Mouse (Mus musculus) urinary bladder, postnatal 14 days (tissue): ENCODE measurements at regions not wholly inside any gene's neighbourhood (a gene's known extent, or its start where the extent isn't known, plus 50 kb on each side); places are given as distances from the start of the nearest gene placed in this dataset.

Source experiments
- DNase-seq: peaks from one replicate; pipeline ENCODE4 v3.0.0; 2021; ENCODE audit warnings: low spot score

DNA sequence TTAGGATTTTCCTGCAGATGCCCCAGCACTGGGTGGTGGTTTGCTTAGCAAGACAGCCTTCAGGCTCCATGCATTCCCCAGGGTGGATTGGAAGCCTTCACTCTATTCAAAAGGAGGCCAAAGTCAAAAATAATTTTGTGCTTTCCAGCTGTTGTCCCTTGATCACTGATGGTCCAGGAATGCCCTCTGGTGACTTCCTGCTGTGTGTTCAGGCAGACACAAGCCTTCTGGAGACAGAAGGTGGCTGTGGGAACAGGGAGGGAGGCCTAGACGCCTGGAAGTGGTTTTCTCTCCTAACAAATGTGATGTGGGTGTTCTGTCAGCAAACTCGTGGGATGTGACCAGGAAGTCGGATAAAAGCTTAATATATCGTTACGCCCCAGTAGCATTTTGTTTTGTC is 81.3 kb downstream of the Atp6ap1l start:
- no peak for DNase-seq

DNA sequence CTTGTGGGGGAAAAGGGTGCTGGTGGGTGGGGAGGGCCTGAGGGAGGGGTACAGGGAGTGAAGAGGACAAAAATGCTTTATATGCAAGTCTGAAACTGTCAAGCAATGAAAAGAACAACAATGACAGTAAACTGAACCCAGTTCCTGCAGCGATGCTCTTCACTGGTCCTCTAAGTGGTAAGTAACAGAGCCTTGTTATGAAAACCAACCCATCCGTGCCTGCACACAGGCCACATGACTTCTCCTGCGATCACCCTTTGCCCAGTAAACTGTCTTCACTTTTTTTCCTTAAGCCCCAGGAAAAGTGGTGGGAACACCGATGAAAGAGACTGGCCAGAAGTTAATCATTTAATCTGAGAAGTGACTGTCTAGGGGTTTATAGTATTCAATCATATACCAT is 83.3 kb downstream of the Atp6ap1l start:
- no peak for DNase-seq

DNA sequence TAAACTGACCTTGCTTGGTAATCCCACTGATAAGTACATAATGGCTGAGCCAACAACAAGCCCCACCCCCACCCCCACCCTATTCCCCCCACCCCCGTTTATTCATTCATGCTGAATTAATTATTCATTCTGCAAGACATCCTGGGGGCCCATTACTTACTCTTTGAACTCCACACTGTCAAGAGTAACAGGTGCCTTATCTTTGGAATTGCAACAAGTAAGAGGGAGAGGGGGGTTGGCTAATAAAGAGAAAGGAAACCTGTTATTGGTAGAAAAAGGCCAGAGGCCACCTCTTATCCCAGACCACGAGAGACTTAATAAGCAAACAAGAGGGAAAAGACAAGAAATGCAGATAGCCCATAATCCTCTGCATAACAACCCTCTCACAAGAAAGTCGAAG is 84.7 kb downstream of the Atp6ap1l start:
- no peak for DNase-seq

DNA sequence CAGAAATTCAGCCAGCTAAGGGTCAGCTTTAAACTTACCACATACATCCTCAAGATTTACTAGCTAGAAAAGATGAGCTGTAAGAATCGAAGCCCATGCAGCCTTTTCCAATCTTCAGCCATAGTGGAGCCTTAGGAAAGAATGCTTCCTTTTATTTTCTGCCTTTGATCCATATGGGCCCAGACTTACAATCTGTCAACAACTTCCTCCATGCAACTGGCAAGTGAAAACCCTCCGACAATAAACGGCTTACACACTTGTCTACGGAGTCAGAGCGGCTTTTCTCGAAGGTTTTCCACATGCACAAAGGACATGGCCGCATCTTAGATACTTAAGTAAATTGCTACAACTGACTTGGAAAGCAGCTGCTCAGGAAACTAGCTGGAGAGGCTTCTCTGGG is 85.2 kb downstream of the Atp6ap1l start:
- DNase-seq, result no peak

DNA sequence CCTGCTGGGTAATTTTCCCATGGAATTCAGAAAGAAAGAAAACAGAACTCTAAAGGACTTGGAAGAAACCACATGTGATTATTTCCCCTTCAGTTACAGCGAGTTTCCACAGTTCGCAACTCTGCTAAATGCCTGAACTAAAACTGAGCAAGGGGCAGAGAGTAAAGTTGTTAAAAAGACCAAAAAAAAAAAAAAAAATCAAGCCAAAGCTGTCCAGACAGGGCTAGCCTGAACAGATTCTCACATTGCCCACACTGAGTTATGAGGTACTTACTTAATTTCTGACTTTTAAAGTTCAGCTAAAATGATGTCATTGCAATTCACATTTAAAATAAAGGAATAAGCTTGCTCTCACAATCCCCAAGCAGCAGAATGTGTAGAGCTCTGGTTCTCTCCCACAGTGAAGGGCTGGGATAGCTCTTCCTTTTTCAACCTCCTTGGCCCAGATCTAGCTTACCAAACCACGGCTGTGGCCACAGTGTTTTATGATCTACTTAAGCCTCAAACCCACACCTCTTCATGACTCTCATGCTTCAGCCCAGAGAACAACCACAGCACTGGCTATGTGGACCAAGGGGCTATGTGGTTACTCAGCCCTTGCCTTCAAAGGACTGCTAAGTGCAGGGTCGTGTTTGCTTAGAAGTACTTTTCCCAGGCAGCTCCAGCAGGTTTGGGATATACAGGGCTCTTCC is 90.8 kb downstream of the Atp6ap1l start:
- DNase-seq, result no peak

DNA sequence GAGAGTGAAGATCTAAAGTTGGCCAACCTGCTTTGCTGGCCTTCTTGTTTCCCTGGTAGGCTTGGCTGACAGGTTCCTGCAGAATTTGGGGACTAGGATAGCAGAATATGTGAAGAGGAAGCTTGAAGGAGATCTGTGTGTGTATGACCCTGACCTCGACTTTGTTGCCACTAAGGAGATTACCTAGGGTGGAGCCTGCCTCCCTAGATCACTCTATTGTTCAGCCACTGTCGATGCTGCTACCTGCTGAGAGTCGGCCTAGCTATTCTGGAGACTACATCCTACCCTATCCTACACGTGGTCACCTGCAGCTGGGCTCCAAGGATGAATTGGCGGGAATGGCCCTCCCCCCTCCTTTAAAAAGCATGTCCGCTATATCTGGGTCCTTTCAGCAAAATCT is 95.1 kb downstream of the Atp6ap1l start:
- DNase-seq, result no peak

DNA sequence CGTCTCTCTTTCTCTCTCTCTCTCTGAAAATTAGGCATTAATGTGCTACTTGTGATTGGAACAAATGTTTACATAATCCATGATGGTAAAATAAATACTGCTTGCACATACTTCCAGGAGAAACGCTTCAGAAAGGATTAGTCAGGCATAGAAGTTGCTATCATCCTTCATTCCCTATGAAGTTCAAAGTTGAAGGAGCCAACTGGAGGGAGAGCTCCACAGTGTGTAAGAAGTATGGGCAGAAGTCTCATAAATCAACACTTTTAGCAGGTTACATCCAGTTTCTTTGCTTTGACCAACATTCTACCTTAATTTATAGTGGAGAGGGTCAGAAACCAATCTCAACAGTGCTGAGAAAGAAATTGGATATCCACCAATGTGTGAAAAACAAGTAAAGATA is 105.5 kb downstream of the Atp6ap1l start:
- DNase-seq, result no peak

DNA sequence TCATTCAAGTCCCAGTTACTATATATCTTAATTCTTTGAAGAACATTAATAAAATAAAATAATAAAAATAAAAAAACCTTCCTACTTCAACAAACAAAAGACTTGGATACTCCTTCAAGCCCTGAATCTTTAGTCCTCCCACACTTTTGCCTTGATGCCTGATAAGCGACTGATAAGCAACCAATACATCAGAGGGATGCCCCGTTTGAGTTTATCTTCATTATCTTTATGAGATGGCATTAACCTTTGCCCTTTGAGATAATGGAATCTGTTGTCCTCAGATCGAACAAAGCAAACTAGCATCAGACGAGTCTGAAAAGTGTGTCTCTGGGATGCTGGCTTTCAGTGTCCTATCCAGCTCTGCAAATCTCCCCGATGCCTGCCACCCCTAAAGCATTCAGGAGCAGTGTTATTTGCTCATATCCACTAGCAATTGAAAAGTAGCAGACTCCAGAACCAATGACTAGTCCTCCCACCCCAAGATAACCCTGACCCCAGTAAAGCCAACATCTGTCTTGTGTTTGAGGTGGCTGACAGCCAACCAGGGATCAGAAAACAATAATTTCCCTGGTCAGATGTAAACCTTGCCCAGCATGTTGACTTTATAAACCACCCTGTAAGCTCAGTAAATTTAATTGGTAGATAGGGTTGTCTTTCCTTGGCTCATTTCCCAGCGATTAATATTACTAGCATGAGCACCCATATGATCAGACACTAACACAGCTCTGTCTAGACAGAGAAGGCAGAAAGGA is 106.2 kb downstream of the Atp6ap1l start:
- peak; percentile 8 for DNase-seq

DNA sequence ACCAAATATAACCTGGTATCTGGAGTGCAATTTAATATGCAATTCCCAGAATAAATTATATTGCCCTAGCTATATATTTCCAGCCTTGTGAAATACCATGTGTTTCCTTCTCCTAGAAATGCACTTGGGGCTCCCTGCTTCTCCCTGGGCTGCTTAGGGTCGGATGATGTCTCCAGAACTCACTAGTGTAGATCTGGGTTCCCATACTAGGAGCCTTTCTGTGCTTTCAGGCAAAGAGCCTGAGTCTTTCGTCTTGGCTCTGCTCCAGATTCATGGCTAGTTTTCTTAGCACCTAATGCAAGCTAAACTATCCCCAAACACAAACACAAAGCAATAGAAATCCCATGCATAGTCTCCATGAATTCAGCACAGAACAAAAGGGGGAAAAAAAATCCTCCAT is 106.8 kb downstream of the Atp6ap1l start:
- DNase-seq, result no peak

DNA sequence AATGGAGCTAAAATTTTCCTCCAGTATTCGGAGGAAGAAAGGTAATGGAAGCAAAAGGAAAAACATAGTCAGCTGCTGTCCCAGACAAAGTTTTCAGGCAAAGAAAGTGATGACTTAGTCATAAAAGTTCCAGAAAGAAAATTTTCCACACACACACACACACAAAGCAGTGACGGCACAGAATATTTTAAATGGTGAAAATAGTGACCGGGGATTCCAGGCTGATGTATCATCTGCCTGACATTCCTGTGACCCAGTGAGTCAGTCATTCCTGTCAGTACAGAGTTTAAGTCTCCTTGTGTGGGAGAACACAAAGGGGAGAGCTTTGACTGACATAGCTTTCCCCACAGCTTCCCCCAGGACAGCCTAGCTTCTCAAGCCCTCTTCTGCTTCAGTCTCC is 107.9 kb downstream of the Atp6ap1l start:
- DNase-seq, result no peak

DNA sequence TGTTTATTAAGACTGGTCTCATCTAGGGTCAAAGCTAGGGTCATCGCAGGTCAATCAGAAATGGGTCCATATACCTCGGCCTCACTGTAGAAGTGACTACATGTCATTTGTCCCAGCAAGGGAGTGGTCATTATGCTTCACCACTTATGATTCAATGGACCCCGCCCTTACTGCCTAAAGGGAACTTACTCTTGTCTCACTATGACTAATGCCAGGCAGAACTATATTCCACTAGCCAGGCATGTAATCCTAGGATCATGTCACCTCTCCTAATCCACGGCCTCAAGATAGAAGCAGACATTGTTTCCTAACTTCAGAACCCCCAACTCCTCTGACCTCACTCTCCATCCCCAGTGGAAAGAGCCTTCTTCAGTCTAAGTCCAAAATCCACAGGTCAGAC is 108.3 kb downstream of the Atp6ap1l start:
- no peak for DNase-seq

DNA sequence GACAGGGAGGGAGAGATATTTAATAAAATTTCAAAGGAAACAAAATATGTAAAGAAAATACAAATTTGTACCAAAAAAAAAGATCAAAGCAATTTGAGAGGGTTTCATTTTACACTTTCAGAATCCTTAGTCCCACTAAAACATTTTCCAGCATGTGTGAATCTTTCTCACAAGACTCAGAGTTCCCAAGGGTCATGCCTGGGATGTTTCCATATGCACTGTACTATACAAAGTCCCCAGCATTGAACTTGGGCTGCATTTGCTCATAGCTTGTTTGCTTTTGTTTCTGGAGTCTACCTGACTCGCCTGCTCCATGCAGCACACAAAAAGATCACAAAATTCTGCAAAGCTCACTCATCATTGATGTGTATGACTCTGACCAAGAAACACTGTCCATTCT is 122.7 kb downstream of the Atp6ap1l start:
- no peak for DNase-seq

DNA sequence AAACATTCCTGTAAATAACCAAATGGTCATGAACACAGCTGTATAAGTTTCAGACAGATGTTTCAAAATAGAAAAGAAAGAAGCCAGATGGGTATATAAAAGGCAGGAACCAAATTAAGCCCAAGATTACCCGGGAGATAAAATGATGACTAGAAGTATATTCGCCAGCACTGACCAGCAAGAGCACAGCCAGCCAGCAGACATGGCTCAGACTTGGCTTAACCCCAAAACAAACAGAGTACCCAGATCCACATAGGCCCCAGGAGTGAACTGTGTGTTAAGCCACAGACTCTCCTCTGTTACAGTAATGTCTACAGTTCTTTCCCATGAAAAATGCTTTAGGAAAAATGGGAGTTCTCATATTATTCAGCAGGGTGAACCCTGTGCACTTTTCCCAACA is 123.2 kb downstream of the Atp6ap1l start:
- no peak for DNase-seq

DNA sequence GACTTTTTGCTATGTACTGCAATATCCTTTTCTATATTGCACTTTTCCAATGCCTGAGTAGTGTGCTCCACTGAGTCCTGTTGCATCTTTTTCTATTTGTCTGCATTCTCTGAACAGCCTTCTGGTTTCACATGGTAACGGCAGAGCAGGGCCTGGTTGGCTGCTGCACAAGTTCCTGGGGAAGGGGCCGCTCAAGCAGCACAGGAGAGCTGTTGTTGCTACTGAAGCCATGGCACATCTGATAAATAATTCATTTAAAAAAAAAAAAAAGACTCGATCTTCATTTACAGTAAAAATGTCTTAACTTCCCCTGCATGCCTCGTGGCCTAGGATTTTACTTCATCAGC is 127.2 kb downstream of the Atp6ap1l start:
- no peak for DNase-seq

DNA sequence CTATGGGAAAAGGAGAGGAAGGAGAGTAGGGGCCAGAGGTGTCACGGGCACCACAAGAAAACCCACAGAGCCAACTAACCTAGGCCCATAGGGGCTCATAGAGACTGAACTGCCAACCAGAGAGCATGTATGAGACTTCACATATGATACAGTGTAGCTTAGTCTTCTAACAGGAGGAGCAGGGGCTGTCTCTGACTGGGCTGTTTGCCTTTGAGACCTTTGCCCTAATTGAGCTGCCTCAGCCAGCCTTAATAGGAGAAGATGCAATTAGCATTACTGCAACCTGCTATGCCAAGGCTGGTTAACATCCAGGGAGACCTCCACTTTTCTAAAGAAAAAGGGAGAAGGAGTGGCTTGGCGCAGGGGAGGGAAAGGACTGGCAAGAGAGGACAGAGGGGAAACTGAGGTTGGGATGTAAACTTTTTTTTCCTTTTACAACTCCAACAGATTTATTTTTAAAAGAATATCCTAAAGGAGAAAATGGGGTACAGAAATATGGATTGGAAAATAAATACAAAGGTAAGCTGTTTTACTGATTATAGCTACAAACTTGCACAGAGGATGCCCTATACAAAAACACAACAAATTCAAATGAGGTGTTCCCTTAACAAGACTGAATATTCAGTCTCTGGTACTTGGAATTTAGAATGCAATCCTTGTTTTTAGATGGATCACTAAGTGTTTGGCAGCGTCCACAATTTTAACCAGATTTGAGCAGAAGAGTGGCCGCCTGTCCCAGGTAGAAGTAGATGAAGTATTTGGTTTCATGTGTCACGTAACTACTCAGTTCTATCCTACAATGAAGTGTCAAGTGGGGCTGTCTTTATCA is 127.8 kb downstream of the Atp6ap1l start:
- no peak for DNase-seq

DNA sequence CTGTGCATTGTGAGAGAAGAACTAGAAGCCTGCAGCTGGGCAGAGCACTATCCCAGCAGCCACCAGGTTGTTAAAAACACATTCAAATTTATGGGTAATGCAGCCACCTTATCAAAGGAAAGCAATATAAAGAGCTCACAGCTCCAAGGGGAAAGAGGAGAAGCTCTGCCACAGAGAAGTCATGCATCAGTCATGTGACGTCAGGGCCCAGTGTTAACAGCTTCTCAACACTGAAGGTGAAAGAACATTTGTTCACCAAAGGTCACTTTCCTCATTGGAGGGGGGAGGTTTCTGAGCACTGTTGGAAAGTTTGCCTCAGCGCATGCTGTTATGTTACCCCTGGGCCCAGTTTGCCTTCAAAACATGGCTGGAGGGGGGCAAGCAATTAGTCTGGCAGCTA is 143.0 kb downstream of the Atp6ap1l start:
- DNase-seq, result no peak

DNA sequence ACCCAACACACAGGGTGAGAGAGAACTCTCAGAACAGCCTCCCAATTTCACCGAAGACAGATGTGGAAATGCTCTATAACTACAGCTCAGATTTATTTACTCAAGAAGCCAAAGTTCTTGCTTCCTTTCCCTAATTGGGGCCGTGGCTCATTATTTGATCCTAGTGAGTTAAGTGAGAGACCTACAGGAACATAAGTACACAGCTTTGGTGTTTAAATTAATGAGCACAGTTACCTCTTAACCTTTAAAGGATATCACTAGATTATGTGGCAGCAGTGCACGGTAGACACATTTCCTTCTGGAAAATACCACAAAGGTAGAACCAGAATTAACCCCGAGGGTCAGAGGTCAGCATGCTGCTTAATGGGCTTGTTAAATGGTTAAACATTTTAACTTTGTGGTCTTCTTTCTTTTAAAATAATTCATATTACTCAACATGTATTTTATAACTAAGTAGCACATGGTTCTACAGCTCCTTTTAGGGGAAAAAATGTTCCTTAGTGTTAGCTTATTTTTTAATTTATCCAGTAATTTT is 144.6 kb downstream of the Atp6ap1l start:
- no peak for DNase-seq

DNA sequence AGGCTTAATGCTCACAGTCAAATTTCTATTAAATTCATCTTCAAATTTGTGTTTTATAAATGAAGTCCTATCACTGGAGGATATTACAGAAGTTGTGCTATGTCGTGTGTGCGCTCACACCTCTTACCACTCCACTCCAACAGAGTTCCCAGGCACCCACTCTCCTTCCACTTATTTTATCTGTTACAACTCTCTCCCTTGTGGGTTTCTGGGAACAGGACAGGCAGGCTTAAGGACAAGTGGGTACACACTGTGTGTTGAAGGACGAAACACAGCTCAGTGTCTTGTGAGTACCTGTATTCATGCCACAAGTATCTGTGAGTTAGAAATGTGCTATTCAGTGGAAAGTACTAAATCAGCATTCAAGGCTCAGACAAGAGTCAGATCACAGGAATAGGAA is 150.7 kb downstream of the Atp6ap1l start:
- no peak for DNase-seq

DNA sequence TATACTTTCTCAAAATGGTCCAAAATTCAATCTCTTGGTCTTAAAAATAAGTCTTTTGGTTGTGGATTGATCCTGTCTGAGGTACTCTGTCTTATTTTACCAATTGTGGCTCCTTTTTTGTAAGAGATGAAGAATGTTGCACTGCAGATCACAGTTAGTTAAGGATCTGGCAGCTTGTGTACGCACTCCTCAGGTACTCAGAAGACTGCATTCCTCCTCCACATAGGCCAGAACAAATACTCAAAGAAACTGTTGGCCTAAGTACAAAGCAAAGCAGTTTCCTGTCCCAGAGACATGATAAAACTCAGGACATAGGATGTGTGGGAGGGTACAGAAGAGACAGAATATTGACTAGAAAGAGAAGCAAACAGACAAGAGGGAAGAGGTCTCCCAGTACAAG is 155.4 kb downstream of the Atp6ap1l start:
- no peak for DNase-seq

DNA sequence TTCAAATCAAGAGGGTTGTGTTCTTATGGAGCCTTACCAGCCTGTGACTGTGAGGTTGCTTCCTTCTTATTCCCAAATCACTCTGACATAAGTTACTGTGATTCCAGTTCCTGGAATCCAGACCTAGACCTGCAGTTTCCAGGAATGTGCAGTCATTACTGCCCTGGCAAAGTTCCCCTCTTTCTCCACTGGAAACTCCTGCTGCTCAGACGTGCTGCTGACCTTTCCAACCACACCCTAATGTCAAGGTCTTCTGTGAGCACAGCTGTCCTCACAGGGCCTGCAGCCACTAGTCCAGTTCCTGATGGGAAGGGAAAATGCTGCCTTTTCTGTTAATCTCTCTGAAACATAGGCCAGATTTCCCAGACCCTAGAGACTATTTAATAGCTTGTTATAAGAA is 160.1 kb downstream of the Atp6ap1l start:
- peak; percentile 3 for DNase-seq

DNA sequence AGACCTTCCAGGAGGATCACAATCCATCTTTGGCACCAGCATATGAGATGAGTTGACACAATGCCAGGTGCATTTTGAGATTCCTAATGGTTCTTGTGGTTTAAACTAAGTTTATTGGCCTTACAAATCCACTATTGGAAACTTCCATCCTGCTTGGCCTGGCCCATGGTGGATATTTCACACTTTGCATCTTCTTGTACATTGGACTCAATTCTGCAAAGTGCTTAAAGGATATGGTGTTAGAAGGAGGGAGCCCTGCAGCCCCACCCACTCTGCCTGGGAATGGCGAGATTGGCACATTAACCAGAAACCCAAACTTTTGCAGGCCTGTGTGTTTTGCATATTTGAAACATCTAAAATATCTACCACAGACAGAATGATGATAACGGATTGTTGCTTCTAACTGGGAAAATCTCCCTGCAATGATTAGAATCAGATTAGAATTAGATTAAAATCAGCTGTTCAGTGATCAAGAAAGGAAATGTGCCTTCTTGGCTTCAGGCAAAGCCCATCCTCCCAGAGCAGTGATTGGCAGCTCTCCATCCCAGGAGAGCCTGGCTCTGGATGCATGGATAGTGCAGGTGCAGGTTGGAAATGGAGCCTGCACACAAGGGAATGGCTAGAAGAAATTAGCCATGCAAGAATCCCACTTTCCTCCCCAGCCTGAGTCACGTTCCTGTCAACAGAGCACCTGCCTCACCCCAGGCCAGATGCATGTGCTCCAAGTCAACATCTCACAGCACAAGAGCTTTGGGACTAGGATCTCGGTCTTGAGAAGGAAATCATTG is 162.3 kb downstream of the Atp6ap1l start:
- no peak for DNase-seq

DNA sequence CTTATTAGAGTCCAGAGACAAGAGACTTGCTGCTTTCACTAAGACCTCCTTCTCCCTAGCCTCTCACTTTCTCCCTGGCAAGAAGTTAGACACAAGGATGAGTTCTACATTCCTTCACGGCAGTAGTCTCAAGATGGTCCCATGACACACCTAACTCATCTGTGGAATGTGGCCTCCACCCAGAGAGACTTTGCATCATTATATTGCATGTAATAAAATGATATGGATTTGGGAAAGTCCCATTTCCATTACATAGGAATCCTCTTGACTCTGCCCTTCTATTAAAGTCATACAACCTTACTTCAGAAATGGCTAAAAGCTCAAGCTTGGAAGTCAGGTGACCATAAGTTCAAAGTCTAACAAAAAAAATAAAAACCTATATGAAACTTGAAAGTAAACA is 165.4 kb downstream of the Atp6ap1l start:
- DNase-seq, result no peak
